Mouse (Mus musculus) CH12.LX (cell line): Measurements from ENCODE around the gene Il12rb1. TPM values are rescaled to one million over a fixed set of nuclear protein-coding genes. Genes with fewer than 3 reads are reported as not detected.

Source experiments
- DNase-seq: peaks from one replicate; pipeline ENCODE4 v3.0.0-alpha.2; 2013; ENCODE audit errors: extremely low read depth
- H3K27ac ChIP-seq: 2 replicates; pipeline ENCODE4 v1.5.1; 2012; ENCODE audit warnings: low read depth, mild to moderate bottlenecking, control low read depth, moderate library complexity; ENCODE audit not compliant: insufficient read depth
- H3K27me3 ChIP-seq: replicated peaks from 2 replicates; pipeline ENCODE3; 2012; ENCODE audit warnings: inconsistent platforms
- H3K36me3 ChIP-seq, 2 experiments: replicated peaks in 1 of 2; 2 replicates each; pipeline versions ENCODE3 to v1.6.1; 2012; ENCODE audit warnings: inconsistent platforms in 1 of 2, low read length in 1 of 2, mild to moderate bottlenecking in 1 of 2, mixed read lengths in 1 of 2, moderate library complexity in 1 of 2; ENCODE audit not compliant: control insufficient read depth in 1 of 2, insufficient read depth in 1 of 2
- H3K4me1 ChIP-seq, 2 experiments: 2 replicates each; pipeline ENCODE4 v1.6.1; 2012; ENCODE audit warnings: inconsistent platforms in 1 of 2, moderate library complexity in 1 of 2; ENCODE audit not compliant: insufficient read depth in 2 of 2, control insufficient read depth in 1 of 2
- H3K4me2 ChIP-seq: 2 replicates; pipeline ENCODE4 v1.6.1; 2012; ENCODE audit warnings: low read depth, mild to moderate bottlenecking, control low read depth; ENCODE audit not compliant: poor library complexity, insufficient read depth, severe bottlenecking
- H3K4me3 ChIP-seq, 3 experiments: fragments of 150-350 bp in 1 of 3; sonication (generic) in 1 of 3; replicated peaks in 1 of 3; 2 replicates each; pipeline versions ENCODE3 to v1.5.1; 2011 to 2012; ENCODE audit warnings: low read depth in 2 of 3, low read length in 2 of 3, mild to moderate bottlenecking in 2 of 3, moderate library complexity in 2 of 3, control low read depth in 1 of 3, improper control_type of control experiment in 1 of 3, inconsistent platforms in 1 of 3, mixed read lengths in 1 of 3; ENCODE audit not compliant: poor library complexity in 1 of 3
- H3K79me2 ChIP-seq: replicated peaks from 2 replicates; pipeline ENCODE4 v1.6.1; 2012; ENCODE audit warnings: mild to moderate bottlenecking, moderate library complexity; ENCODE audit not compliant: control insufficient read depth, poor library complexity, insufficient read depth, severe bottlenecking; ENCODE audit errors: extremely low read depth
- H3K9ac ChIP-seq: 2 replicates; pipeline ENCODE4 v1.6.1; 2012; ENCODE audit warnings: low read depth, mild to moderate bottlenecking, control low read depth, moderate library complexity; ENCODE audit not compliant: insufficient read depth
- H3K9me3 ChIP-seq: replicated peaks from 2 replicates; pipeline ENCODE3; 2012; ENCODE audit warnings: low read length, inconsistent platforms, mixed read lengths
- CHD1 ChIP-seq: IDR thresholded peaks from 2 replicates; pipeline ENCODE4 v1.6.1; 2012; ENCODE audit warnings: low read depth, low read length, improper control_type of control experiment, inconsistent platforms
- ELF1 ChIP-seq: IDR thresholded peaks from 2 replicates; pipeline ENCODE4 v1.6.1; 2014; ENCODE audit warnings: low read depth, mild to moderate bottlenecking, inconsistent platforms, low read length, improper control_type of control experiment
- EP300 ChIP-seq: IDR thresholded peaks from 2 replicates; pipeline ENCODE4 v1.6.1; 2011; ENCODE audit warnings: low read length, improper control_type of control experiment
- GABPA ChIP-seq: IDR thresholded peaks from 2 replicates; pipeline ENCODE4 v1.6.1; 2012; ENCODE audit warnings: low read depth, low read length, improper control_type of control experiment, inconsistent platforms; ENCODE audit not compliant: insufficient replicate concordance
- HCFC1 ChIP-seq: IDR thresholded peaks from 2 replicates; pipeline ENCODE4 v1.6.1; 2012; ENCODE audit warnings: low read depth, mild to moderate bottlenecking, inconsistent platforms, low read length, improper control_type of control experiment
- JUN ChIP-seq: IDR thresholded peaks from 2 replicates; pipeline ENCODE4 v1.6.1; 2011; ENCODE audit warnings: low read depth, mild to moderate bottlenecking, low read length, improper control_type of control experiment, moderate library complexity; ENCODE audit not compliant: insufficient read depth
- JUND ChIP-seq: conservative IDR thresholded peaks from 2 replicates; pipeline ENCODE4 v1.6.1; 2011; ENCODE audit warnings: low read depth, low read length, improper control_type of control experiment
- MAFK ChIP-seq: IDR thresholded peaks from 2 replicates; pipeline ENCODE4 v1.6.1; 2011; ENCODE audit warnings: low read length, improper control_type of control experiment; ENCODE audit not compliant: insufficient replicate concordance
- MAZ ChIP-seq: IDR thresholded peaks from 2 replicates; pipeline ENCODE4 v1.6.1; 2012; ENCODE audit warnings: low read depth, mild to moderate bottlenecking, inconsistent platforms, low read length, improper control_type of control experiment, moderate library complexity
- MEF2A ChIP-seq: IDR thresholded peaks from 2 replicates; pipeline ENCODE4 v1.6.1; 2014; ENCODE audit warnings: low read depth, mild to moderate bottlenecking, inconsistent platforms, low read length, improper control_type of control experiment, borderline replicate concordance
- MYC ChIP-seq: IDR thresholded peaks from 2 replicates; pipeline ENCODE4 v1.6.1; 2011; ENCODE audit warnings: low read depth, mild to moderate bottlenecking, improper control_type of control experiment, low read length
- NRF1 ChIP-seq: IDR thresholded peaks from 2 replicates; pipeline ENCODE4 v1.6.1; 2014; ENCODE audit warnings: low read depth, mild to moderate bottlenecking, inconsistent platforms, low read length, improper control_type of control experiment, moderate library complexity
- PAX5 ChIP-seq: IDR thresholded peaks from 2 replicates; pipeline ENCODE4 v1.6.1; 2012; ENCODE audit warnings: low read length, inconsistent platforms, mixed read lengths
- POLR2AphosphoS2 ChIP-seq: IDR thresholded peaks from 2 replicates; pipeline ENCODE4 v1.6.1; 2011; ENCODE audit warnings: low read depth, low read length, improper control_type of control experiment
- RAD21 ChIP-seq: IDR thresholded peaks from 2 replicates; pipeline ENCODE4 v1.6.1; 2011; ENCODE audit warnings: low read depth, mild to moderate bottlenecking, low read length, improper control_type of control experiment, moderate library complexity
- RCOR1 ChIP-seq: conservative IDR thresholded peaks from 2 replicates; pipeline ENCODE4 v1.6.1; 2012; ENCODE audit warnings: low read depth, mild to moderate bottlenecking, inconsistent platforms, low read length, improper control_type of control experiment
- SIN3A ChIP-seq: IDR thresholded peaks from 2 replicates; pipeline ENCODE4 v1.6.1; 2012; ENCODE audit warnings: low read length, improper control_type of control experiment, inconsistent platforms
- SMC3 ChIP-seq: IDR thresholded peaks from 2 replicates; pipeline ENCODE4 v1.6.1; 2011; ENCODE audit warnings: low read depth, low read length, improper control_type of control experiment
- TCF12 ChIP-seq: IDR thresholded peaks from 2 replicates; pipeline ENCODE4 v1.6.1; 2014; ENCODE audit warnings: low read depth, mild to moderate bottlenecking, inconsistent platforms, low read length, improper control_type of control experiment
- USF1 ChIP-seq: IDR thresholded peaks from 2 replicates; pipeline ENCODE4 v1.6.1; 2014; ENCODE audit warnings: low read depth, mild to moderate bottlenecking, inconsistent platforms, low read length, improper control_type of control experiment
- ZNF384 ChIP-seq: IDR thresholded peaks from 2 replicates; pipeline ENCODE4 v1.6.1; 2012; ENCODE audit warnings: low read depth, low read length, improper control_type of control experiment, inconsistent platforms
- dilution Hi-C: fragments of 300-500 bp; cut with MboI; formaldehyde crosslinking; loops from 2 replicates; pipeline ENCODE4 v1.14.3; 2020; ENCODE audit warnings: low sequenced_read_pairs; ENCODE audit not compliant: extremely low pct_unique_long_range_greater_than_20kb, extremely low pct_ligation_motif_present
- in situ Hi-C: fragments of 300-500 bp; cut with MboI; formaldehyde crosslinking; loops from 3 replicates; pipeline ENCODE4 v1.14.3; 2019; ENCODE audit warnings: low sequenced_read_pairs, low pct_ligation_motif_present, low pct_unique_long_range_greater_than_20kb, mixed read lengths
- polyA plus RNA-seq: library from polyadenylated mRNA; unstranded; fragments of >175 nt; gene quantifications from 2 replicates; pipeline ENCODE4 v1.2.1, GENCODE M21; 2012; ENCODE audit warnings: low read depth; ENCODE audit not compliant: insufficient read length
- total RNA-seq, 2 experiments: library from RNA; depleted of rRNA; stranded (reverse); fragments of 300-350 nt in 1 of 2; fragments of >200 nt in 1 of 2; gene quantifications; 2 replicates each; pipeline ENCODE4 v1.2.3; 2012 to 2014

The Il12rb1 gene
- total and polyA plus RNA-seq, 3 experiments, result 4.5 to 23.2 (median 12.5) TPM

- TF ChIP-seq USF1 (no peak; the same call in 1 of the 2 replicates), NRF1 (peak; percentile 30; the same call in 1 of the 2 replicates), POLR2AphosphoS2 (0 out of 2 replicates have a peak, but pooled peaks have one; percentile 27), TCF12 (peak; percentile 43; the same call in 1 of the 2 replicates), EP300 (no peak), MYC (peak; percentile 80), ZNF384 (no peak), HCFC1 (peak; percentile 84), ELF1 (peak; percentile 97), MEF2A (peak; percentile 23; the same call in 1 of the 2 replicates), SMC3 (no peak)
Observed at GRCm38 (mm10) chr8:70776496-70777444, 31.5 kb upstream of the Il12rb1 start, which contains the start of gene Pik3r2 (continued).

GRCm38 (mm10) chr8:70780093-70780492 is 28.2 kb upstream of the Il12rb1 start:
- Histone ChIP-seq H3K27ac (no peak overlapping the region), H3K9me3 (no peaks in the 10 kb centered on the region), H3K4me3 (no peak overlapping the region), H3K9ac (no peak overlapping the region), H3K36me3 (peaks cover 62 to 71% of the 10 kb centered on the region in 2 experiments), H3K4me1 (peaks cover 17 to 22% of the 10 kb centered on the region in 2 experiments), H3K4me2 (no peak overlapping the region), H3K79me2 (peaks cover 7% of the 10 kb centered on the region; the same call in 1 of the 2 replicates), H3K27me3 (no peaks in the 10 kb centered on the region)
- TF ChIP-seq CHD1 (no peak), JUN (no peak), RCOR1 (no peak), JUND (no peak), TCF12 (no peak), RAD21 (no peak), ELF1 (no peak), GABPA (no peak), NRF1 (no peak), PAX5 (no peak), SMC3 (no peak), MAZ (no peak), SIN3A (no peak), MAFK (no peak), EP300 (no peak)
- in situ Hi-C loops (no loop called here), dilution Hi-C loops (no loop called here)
- DNase-seq, result no peak
